Mouse (Mus musculus) hindbrain, embryonic 14.5 days (tissue): ENCODE data around the gene Myo19. TPM values are rescaled to one million over a fixed set of nuclear protein-coding genes. Genes with fewer than 3 reads are reported as not detected.

ENCODE experiments used
- ATAC-seq: fragments of 200-750 bp; cut with Nextera tagmentation; 2 replicates; pipeline ENCODE4 v1.8.0; 2017; ENCODE audit warnings: moderate number of reproducible peaks, mild to moderate bottlenecking, moderate TSS enrichment, moderate library complexity; ENCODE audit not compliant: low FRiP score
- DNase-seq: peaks from one replicate; pipeline ENCODE4 v3.0.0-alpha.2; 2015; ENCODE audit warnings: low spot score
- H3K27ac ChIP-seq: fragments of 300-500 bp; sonication (generic); 2 replicates; pipeline ENCODE4 v1.5.1; 2014; ENCODE audit warnings: mild to moderate bottlenecking, moderate library complexity
- H3K27me3 ChIP-seq: fragments of 300-500 bp; sonication (generic); 2 replicates; pipeline ENCODE4 v1.6.1; 2014; ENCODE audit warnings: mild to moderate bottlenecking, low read length, mixed read lengths; ENCODE audit not compliant: control insufficient read depth, insufficient read depth
- H3K36me3 ChIP-seq: fragments of 300-500 bp; sonication (generic); replicated peaks from 2 replicates; pipeline ENCODE4 v1.6.1; 2014; ENCODE audit not compliant: control insufficient read depth, insufficient read depth
- H3K4me1 ChIP-seq: fragments of 300-500 bp; sonication (generic); replicated peaks from 2 replicates; pipeline ENCODE4 v1.6.1; 2014; ENCODE audit warnings: antibody characterized with exemption, low read length, mixed read lengths; ENCODE audit not compliant: control insufficient read depth, insufficient read depth
- H3K4me2 ChIP-seq: fragments of 300-500 bp; sonication (generic); replicated peaks from 2 replicates; pipeline ENCODE4 v1.6.1; 2014; ENCODE audit warnings: mild to moderate bottlenecking, moderate library complexity
- H3K4me3 ChIP-seq: fragments of 300-500 bp; sonication (generic); replicated peaks from 2 replicates; pipeline ENCODE4 v1.5.1; 2014; ENCODE audit warnings: mild to moderate bottlenecking, low read length
- H3K9ac ChIP-seq: fragments of 300-500 bp; sonication (generic); 2 replicates; pipeline ENCODE4 v1.6.1; 2014
- H3K9me3 ChIP-seq: fragments of 300-500 bp; sonication (generic); 2 replicates; pipeline ENCODE4 v1.6.1; 2016; ENCODE audit warnings: low read length; ENCODE audit not compliant: control insufficient read depth
- WGBS: fragments of 180-500 bp; shearing (Covaris S2); extraction: QIAGEN DNeasy Blood & Tissue Kit; methylation state at CpG from one replicate; pipeline ENCODE4 v1.1.7; 2014; 5-methylcytosine and 5-hydroxymethylcytosine counted together
- microRNA-seq: library from miRNA; unstranded; fragments of <30 nt; microRNA quantifications from one replicate; pipeline ENCODE4, GENCODE M21; 2016
- polyA plus RNA-seq: library from polyadenylated mRNA; unstranded; fragments of >200 nt; fragmentation: Nextera tagmentation; extraction: Ambion mirVana; gene quantifications from 2 replicates; pipeline ENCODE4 v1.2.1, GENCODE M21; 2014

Gene Myo19
- polyA plus RNA-seq, 1 experiment from 2014 or later: 6.0 TPM

DNA sequence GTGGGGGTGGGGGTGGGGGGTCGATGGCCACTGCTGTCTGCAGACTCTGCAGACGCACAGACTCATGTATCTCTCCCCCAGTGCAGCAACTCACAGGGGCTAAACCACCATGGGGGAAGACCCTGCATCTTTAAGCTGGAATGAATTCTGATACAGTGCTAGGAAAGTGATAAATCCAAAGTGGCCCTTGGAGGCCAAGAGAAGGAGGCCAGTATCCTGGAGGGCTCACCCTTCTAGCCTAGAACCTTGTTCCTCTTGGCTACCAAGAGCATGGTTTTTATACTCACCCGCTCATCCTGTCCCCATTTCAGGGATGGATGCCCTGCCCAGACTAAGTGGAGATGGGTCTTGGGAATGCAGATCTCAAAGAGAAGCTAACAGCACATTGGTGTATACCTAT is 80.3 kb downstream of the Myo19 start:
- WGBS: 39% methylated on average over 3 of the region's 3 CpGs
- Histone ChIP-seq H3K9ac (no peak overlapping the region), H3K36me3 (no peaks in the 10 kb centered on the region), H3K4me2 (no peak overlapping the region), H3K9me3 (no peaks in the 10 kb centered on the region), H3K4me1 (peaks cover 5% of the 10 kb centered on the region; the same call in 1 of the 2 replicates), H3K27ac (no peak overlapping the region), H3K4me3 (no peak overlapping the region), H3K27me3 (peaks cover 45% of the 10 kb centered on the region)
- DNase-seq: no peak
- ATAC-seq: no peak

DNA sequence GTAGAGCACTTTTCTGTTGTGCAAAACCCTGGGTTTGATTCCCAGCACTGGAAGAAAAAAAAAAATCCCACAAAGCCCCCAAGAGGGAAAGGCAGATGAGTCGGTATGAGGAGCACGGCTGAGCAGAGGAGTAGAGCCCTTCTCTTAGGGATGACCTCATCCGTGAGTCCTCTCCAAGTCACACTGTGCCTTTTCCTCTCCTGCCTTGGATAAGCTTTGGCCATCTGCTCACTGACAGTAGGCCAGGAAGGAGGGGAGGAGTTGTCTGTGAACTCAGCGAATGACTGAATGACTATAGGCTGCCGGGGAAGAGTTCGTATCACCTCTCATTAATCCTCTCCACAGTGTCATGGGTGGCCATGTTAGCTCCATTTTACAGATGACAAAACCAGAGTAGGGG is 80.8 kb downstream of the Myo19 start:
- no peak overlapping the region for H3K27ac ChIP-seq
- H3K9ac ChIP-seq: no peak overlapping the region
- 77% methylated on average over 6 of the region's 6 CpGs for WGBS
- no peak overlapping the region for H3K4me3 ChIP-seq
- DNase-seq (no peak), ATAC-seq (no peak)
- H3K4me1 ChIP-seq: peaks cover 5% of the 10 kb centered on the region; the same call in 1 of the 2 replicates
- H3K27me3 ChIP-seq: peaks cover 45% of the 10 kb centered on the region
- no peaks in the 10 kb centered on the region for H3K36me3 ChIP-seq
- H3K4me2 ChIP-seq: no peak overlapping the region
- H3K9me3 ChIP-seq: no peaks in the 10 kb centered on the region

Small RNAs within 50 kb of the gene (microRNA-seq; reads per million reads assigned to microRNA genes)
- gene Gm23564: not detected

Other genes with a start within 250 kb of the Myo19 start
- gene Mrm1, start 60.6 kb upstream of the Myo19 start, polyA plus RNA-seq: 12.2 and 16.0 TPM in 2 replicates
- 10.2 and 10.5 TPM in 2 replicates for gene Dhrs11, start 51.2 kb upstream of the Myo19 start, polyA plus RNA-seq
- gene Ggnbp2, start 9.3 kb upstream of the Myo19 start, polyA plus RNA-seq: 67.6 and 69.7 TPM in 2 replicates
- 2.7 and 3.1 TPM in 2 replicates for gene Pigw, start 137 bp downstream of the Myo19 start, polyA plus RNA-seq
- 65.3 and 70.3 TPM in 2 replicates for gene Znhit3, start 36.2 kb downstream of the Myo19 start, polyA plus RNA-seq
- gene Car4, start 77.6 kb downstream of the Myo19 start, polyA plus RNA-seq: 4.6 and 5.0 TPM in 2 replicates